Mouse (Mus musculus) heart, adult 2 months (tissue): ENCODE measurements around the gene Manea.

Experiments
- CTCF ChIP-seq: fragments of 200-600 bp; IDR thresholded peaks from 2 replicates; pipeline ENCODE4 v1.8.1; 2022; ENCODE audit warnings: antibody characterized with exemption, mild to moderate bottlenecking, moderate library complexity
- POLR2A ChIP-seq: fragments of 200-500 bp; IDR thresholded peaks from 2 replicates; pipeline ENCODE4 v1.6.1; 2011; ENCODE audit warnings: mild to moderate bottlenecking, low read depth, low read length, control low read depth; ENCODE audit not compliant: insufficient read depth

- TF ChIP-seq CTCF, result no peak
- no peak for TF ChIP-seq POLR2A
These were observed 799 bp downstream of the Manea start for GRCm38 (mm10) chr4:26345741-26346442.
